Mouse (Mus musculus): ENCODE results near the gene Dnase1l3. TPM values are rescaled to one million over a fixed set of nuclear protein-coding genes. Genes with fewer than 3 reads are reported as not detected.

Dnase1l3 gene
- polyA plus RNA-seq, 1 experiment from 2014 or later: 6.0 TPM

- ATAC-seq (ENCODE audit: low read depth): 0 out of 2 replicates have a peak, but pooled peaks have one; percentile 19
- H3K4me3 ChIP-seq (ENCODE audit: low read depth, low read length): no peak overlapping the region
- H3K4me1 ChIP-seq (ENCODE audit: control insufficient read depth, low read depth, low read length): no peaks in the 10 kb centered on the region
- H3K27me3 ChIP-seq (ENCODE audit: control insufficient read depth, insufficient read depth, low read depth, low read length): peaks cover 5% of the 10 kb centered on the region
- WGBS (ENCODE audit: insufficient replicate concordance): 2% methylated on average over 15 of the region's 15 CpGs
- H3K9me3 ChIP-seq (replicated peaks; ENCODE audit: control insufficient read depth, low read length): no peaks in the 10 kb centered on the region
- peak overlapping the region; percentile 52 for H3K4me2 ChIP-seq (ENCODE audit: low read depth, low read length)
- no peak overlapping the region for H3K9ac ChIP-seq (ENCODE audit: low read depth, low read length)
- H3K27ac ChIP-seq (ENCODE audit: low read length): no peak overlapping the region
- H3K36me3 ChIP-seq (ENCODE audit: control insufficient read depth, insufficient read depth): no peaks in the 10 kb centered on the region
Measured at GRCm38 (mm10) chr14:7997255-7997696, 2.9 kb upstream of the Dnase1l3 start.

GRCm38 (mm10) chr14:7992158-7992557 lies 2.2 kb downstream of the Dnase1l3 start:
- 57% methylated on average over 6 of the region's 6 CpGs for WGBS (ENCODE audit: insufficient replicate concordance)
- Histone ChIP-seq H3K36me3 (ENCODE audit: control insufficient read depth, insufficient read depth) (no peaks in the 10 kb centered on the region), H3K9me3 (replicated peaks; ENCODE audit: control insufficient read depth, low read length) (no peaks in the 10 kb centered on the region), H3K27me3 (ENCODE audit: control insufficient read depth, insufficient read depth, low read depth, low read length) (no peaks in the 10 kb centered on the region), H3K4me1 (ENCODE audit: control insufficient read depth, low read depth, low read length) (no peaks in the 10 kb centered on the region; the same call in 1 of the 2 replicates), H3K9ac (ENCODE audit: low read depth, low read length) (no peak overlapping the region), H3K4me2 (ENCODE audit: low read depth, low read length) (no peak overlapping the region), H3K27ac (ENCODE audit: low read length) (no peak overlapping the region), H3K4me3 (ENCODE audit: low read depth, low read length) (no peak overlapping the region)
- no peak for ATAC-seq (ENCODE audit: low read depth)

GRCm38 (mm10) chr14:7991108-7991776 lies 3.1 kb downstream of the Dnase1l3 start:
- Histone ChIP-seq H3K27ac (ENCODE audit: low read length) (peak overlapping the region; percentile 29; the same call in 1 of the 2 replicates), H3K9me3 (replicated peaks; ENCODE audit: control insufficient read depth, low read length) (no peaks in the 10 kb centered on the region), H3K27me3 (ENCODE audit: control insufficient read depth, insufficient read depth, low read depth, low read length) (no peaks in the 10 kb centered on the region), H3K4me1 (ENCODE audit: control insufficient read depth, low read depth, low read length) (no peaks in the 10 kb centered on the region; the same call in 1 of the 2 replicates), H3K36me3 (ENCODE audit: control insufficient read depth, insufficient read depth) (no peaks in the 10 kb centered on the region), H3K9ac (ENCODE audit: low read depth, low read length) (no peak overlapping the region), H3K4me2 (ENCODE audit: low read depth, low read length) (no peak overlapping the region), H3K4me3 (ENCODE audit: low read depth, low read length) (no peak overlapping the region)
- peak; percentile 65 for ATAC-seq (ENCODE audit: low read depth)
- WGBS (ENCODE audit: insufficient replicate concordance): 52% methylated on average over 5 of the region's 5 CpGs

- WGBS (ENCODE audit: insufficient replicate concordance): 35% methylated on average over 3 of the region's 3 CpGs
- Histone ChIP-seq H3K27me3 (ENCODE audit: control insufficient read depth, insufficient read depth, low read depth, low read length) (no peaks in the 10 kb centered on the region), H3K4me2 (ENCODE audit: low read depth, low read length) (no peak overlapping the region), H3K9me3 (replicated peaks; ENCODE audit: control insufficient read depth, low read length) (no peaks in the 10 kb centered on the region), H3K27ac (ENCODE audit: low read length) (no peak overlapping the region), H3K4me1 (ENCODE audit: control insufficient read depth, low read depth, low read length) (no peaks in the 10 kb centered on the region; the same call in 1 of the 2 replicates), H3K36me3 (ENCODE audit: control insufficient read depth, insufficient read depth) (no peaks in the 10 kb centered on the region), H3K9ac (ENCODE audit: low read depth, low read length) (no peak overlapping the region), H3K4me3 (ENCODE audit: low read depth, low read length) (no peak overlapping the region)
- ATAC-seq (ENCODE audit: low read depth): no peak
Measured at GRCm38 (mm10) chr14:7989961-7990360, 4.4 kb downstream of the Dnase1l3 start.

- Histone ChIP-seq H3K4me2 (ENCODE audit: low read depth, low read length) (no peak overlapping the region), H3K36me3 (ENCODE audit: control insufficient read depth, insufficient read depth) (no peaks in the 10 kb centered on the region), H3K27ac (ENCODE audit: low read length) (no peak overlapping the region), H3K9ac (ENCODE audit: low read depth, low read length) (no peak overlapping the region), H3K4me3 (ENCODE audit: low read depth, low read length) (no peak overlapping the region), H3K9me3 (replicated peaks; ENCODE audit: control insufficient read depth, low read length) (no peaks in the 10 kb centered on the region), H3K4me1 (ENCODE audit: control insufficient read depth, low read depth, low read length) (no peaks in the 10 kb centered on the region; the same call in 1 of the 2 replicates), H3K27me3 (ENCODE audit: control insufficient read depth, insufficient read depth, low read depth, low read length) (no peaks in the 10 kb centered on the region)
- 30% methylated on average over 1 of the region's 1 CpGs for WGBS (ENCODE audit: insufficient replicate concordance)
- no peak for ATAC-seq (ENCODE audit: low read depth)
Measured at GRCm38 (mm10) chr14:7989371-7989770, 5.0 kb downstream of the Dnase1l3 start.

GRCm38 (mm10) chr14:7986913-7987312 lies 7.5 kb downstream of the Dnase1l3 start:
- Histone ChIP-seq H3K36me3 (ENCODE audit: control insufficient read depth, insufficient read depth) (no peaks in the 10 kb centered on the region), H3K9me3 (replicated peaks; ENCODE audit: control insufficient read depth, low read length) (no peaks in the 10 kb centered on the region), H3K27me3 (ENCODE audit: control insufficient read depth, insufficient read depth, low read depth, low read length) (no peaks in the 10 kb centered on the region), H3K4me2 (ENCODE audit: low read depth, low read length) (no peak overlapping the region), H3K4me3 (ENCODE audit: low read depth, low read length) (no peak overlapping the region), H3K9ac (ENCODE audit: low read depth, low read length) (no peak overlapping the region), H3K4me1 (ENCODE audit: control insufficient read depth, low read depth, low read length) (no peaks in the 10 kb centered on the region; the same call in 1 of the 2 replicates), H3K27ac (ENCODE audit: low read length) (no peak overlapping the region)
- WGBS (ENCODE audit: insufficient replicate concordance): 71% methylated on average over 6 of the region's 6 CpGs
- ATAC-seq (ENCODE audit: low read depth): no peak

GRCm38 (mm10) chr14:7981226-7981625 lies 13.1 kb downstream of the Dnase1l3 start:
- no peak for ATAC-seq (ENCODE audit: low read depth)
- no peak overlapping the region for H3K27ac ChIP-seq (ENCODE audit: low read length)
- 60% methylated on average over 1 of the region's 1 CpGs for WGBS (ENCODE audit: insufficient replicate concordance)

GRCm38 (mm10) chr14:7978183-7978582 lies 16.2 kb downstream of the Dnase1l3 start:
- H3K4me2 ChIP-seq (ENCODE audit: low read depth, low read length): no peak overlapping the region
- no peak overlapping the region for H3K9ac ChIP-seq (ENCODE audit: low read depth, low read length)
- ATAC-seq (ENCODE audit: low read depth): no peak
- 55% methylated on average over 1 of the region's 1 CpGs for WGBS (ENCODE audit: insufficient replicate concordance)
- H3K27me3 ChIP-seq (ENCODE audit: control insufficient read depth, insufficient read depth, low read depth, low read length): no peaks in the 10 kb centered on the region
- no peaks in the 10 kb centered on the region for H3K36me3 ChIP-seq (ENCODE audit: control insufficient read depth, insufficient read depth)
- no peaks in the 10 kb centered on the region for H3K9me3 ChIP-seq (replicated peaks; ENCODE audit: control insufficient read depth, low read length)
- H3K4me3 ChIP-seq (ENCODE audit: low read depth, low read length): no peak overlapping the region
- H3K4me1 ChIP-seq (ENCODE audit: control insufficient read depth, low read depth, low read length): no peaks in the 10 kb centered on the region
- no peak overlapping the region for H3K27ac ChIP-seq (ENCODE audit: low read length)

More at GRCm38 (mm10) chr14:7981226-7981625, 13.1 kb downstream of the Dnase1l3 start:
- H3K9me3 ChIP-seq (replicated peaks; ENCODE audit: control insufficient read depth, low read length): no peaks in the 10 kb centered on the region
- H3K27me3 ChIP-seq (ENCODE audit: control insufficient read depth, insufficient read depth, low read depth, low read length): no peaks in the 10 kb centered on the region
- no peak overlapping the region for H3K9ac ChIP-seq (ENCODE audit: low read depth, low read length)
- no peak overlapping the region for H3K4me2 ChIP-seq (ENCODE audit: low read depth, low read length)
- H3K4me3 ChIP-seq (ENCODE audit: low read depth, low read length): no peak overlapping the region
- no peaks in the 10 kb centered on the region for H3K36me3 ChIP-seq (ENCODE audit: control insufficient read depth, insufficient read depth)
- no peaks in the 10 kb centered on the region for H3K4me1 ChIP-seq (ENCODE audit: control insufficient read depth, low read depth, low read length)

GRCm38 (mm10) chr14:7977471-7977870 lies 16.9 kb downstream of the Dnase1l3 start:
- Histone ChIP-seq H3K4me1 (ENCODE audit: control insufficient read depth, low read depth, low read length) (no peaks in the 10 kb centered on the region), H3K9me3 (replicated peaks; ENCODE audit: control insufficient read depth, low read length) (no peaks in the 10 kb centered on the region), H3K4me2 (ENCODE audit: low read depth, low read length) (no peak overlapping the region), H3K27ac (ENCODE audit: low read length) (no peak overlapping the region), H3K9ac (ENCODE audit: low read depth, low read length) (no peak overlapping the region), H3K27me3 (ENCODE audit: control insufficient read depth, insufficient read depth, low read depth, low read length) (no peaks in the 10 kb centered on the region), H3K4me3 (ENCODE audit: low read depth, low read length) (no peak overlapping the region), H3K36me3 (ENCODE audit: control insufficient read depth, insufficient read depth) (no peaks in the 10 kb centered on the region)
- 53% methylated on average over 1 of the region's 1 CpGs for WGBS (ENCODE audit: insufficient replicate concordance)
- no peak for ATAC-seq (ENCODE audit: low read depth)
